Mouse (Mus musculus): ENCODE measurements around the gene Rgcc. TPM values are rescaled to one million over a fixed set of nuclear protein-coding genes. Genes with fewer than 3 reads are reported as not detected.

Rgcc gene
- 0.60 TPM in 1 of 2 replicates, not detected in the other for polyA plus RNA-seq (2012; ENCODE audit: insufficient read depth, insufficient read length, missing spikeins)

GRCm38 (mm10) chr14:79301466-79301875 lies at the start of gene Rgcc:
Gene Rgcc (minus strand): TSS chr14:79301645.
- Histone ChIP-seq H3K4me1 (ENCODE audit: control insufficient read depth, insufficient read depth, low read length) (peaks cover 3% of the 10 kb centered on the region), H3K27ac (ENCODE audit: insufficient read depth, low read depth, low read length) (no peak within 1 kb of the TSS), H3K4me3 (ENCODE audit: insufficient read depth, low read length) (peak within 1 kb of the TSS; percentile 57)
- no peak for TF ChIP-seq CTCF (IDR thresholded peaks at IDR 0.05; ENCODE audit: low read depth, low read length)
- TF ChIP-seq POLR2A (IDR thresholded peaks at IDR 0.05; ENCODE audit: borderline replicate concordance, low read depth, low read length), result no peak

- no peak overlapping the region for H3K27ac ChIP-seq (ENCODE audit: insufficient read depth, low read depth, low read length)
- no peak overlapping the region for H3K4me3 ChIP-seq (ENCODE audit: insufficient read depth, low read length)
- H3K4me1 ChIP-seq (ENCODE audit: control insufficient read depth, insufficient read depth, low read length), result no peaks in the 10 kb centered on the region
- TF ChIP-seq POLR2A (IDR thresholded peaks at IDR 0.05; ENCODE audit: borderline replicate concordance, low read depth, low read length) (no peak), CTCF (IDR thresholded peaks at IDR 0.05; ENCODE audit: low read depth, low read length) (no peak)
These were observed 44.9 kb upstream of the Rgcc start for GRCm38 (mm10) chr14:79346384-79346783.

- TF ChIP-seq POLR2A (IDR thresholded peaks at IDR 0.05; ENCODE audit: borderline replicate concordance, low read depth, low read length), result no peak
- no peak for TF ChIP-seq CTCF (IDR thresholded peaks at IDR 0.05; ENCODE audit: low read depth, low read length)
- no peak overlapping the region for H3K4me3 ChIP-seq (ENCODE audit: insufficient read depth, low read length)
These were observed 34.2 kb upstream of the Rgcc start for GRCm38 (mm10) chr14:79335613-79336012.

GRCm38 (mm10) chr14:79331936-79332335 lies 30.5 kb upstream of the Rgcc start:
- TF ChIP-seq CTCF (IDR thresholded peaks at IDR 0.05; ENCODE audit: low read depth, low read length) (no peak), POLR2A (IDR thresholded peaks at IDR 0.05; ENCODE audit: borderline replicate concordance, low read depth, low read length) (no peak)
- peaks cover 6% of the 10 kb centered on the region for H3K4me1 ChIP-seq (ENCODE audit: control insufficient read depth, insufficient read depth, low read length)
- H3K27ac ChIP-seq (ENCODE audit: insufficient read depth, low read depth, low read length), result no peak overlapping the region
- no peak overlapping the region for H3K4me3 ChIP-seq (ENCODE audit: insufficient read depth, low read length)

More at GRCm38 (mm10) chr14:79335613-79336012, 34.2 kb upstream of the Rgcc start:
- H3K4me1 ChIP-seq (ENCODE audit: control insufficient read depth, insufficient read depth, low read length), result peaks cover 6% of the 10 kb centered on the region
- no peak overlapping the region for H3K27ac ChIP-seq (ENCODE audit: insufficient read depth, low read depth, low read length)

- TF ChIP-seq POLR2A (IDR thresholded peaks at IDR 0.05; ENCODE audit: borderline replicate concordance, low read depth, low read length) (no peak), CTCF (IDR thresholded peaks at IDR 0.05; ENCODE audit: low read depth, low read length) (no peak)
- Histone ChIP-seq H3K27ac (ENCODE audit: insufficient read depth, low read depth, low read length) (no peak overlapping the region), H3K4me3 (ENCODE audit: insufficient read depth, low read length) (peak overlapping the region; percentile 46), H3K4me1 (ENCODE audit: control insufficient read depth, insufficient read depth, low read length) (peaks cover 6% of the 10 kb centered on the region)
These were observed 29.6 kb upstream of the Rgcc start for GRCm38 (mm10) chr14:79330944-79331561.

GRCm38 (mm10) chr14:79327033-79327432 lies 25.6 kb upstream of the Rgcc start:
- TF ChIP-seq CTCF (IDR thresholded peaks at IDR 0.05; ENCODE audit: low read depth, low read length), result 0 out of 2 replicates have a peak, but pooled peaks have one; percentile 44
- no peak for TF ChIP-seq POLR2A (IDR thresholded peaks at IDR 0.05; ENCODE audit: borderline replicate concordance, low read depth, low read length)
- no peak overlapping the region for H3K4me3 ChIP-seq (ENCODE audit: insufficient read depth, low read length)
- no peak overlapping the region for H3K27ac ChIP-seq (ENCODE audit: insufficient read depth, low read depth, low read length)
- H3K4me1 ChIP-seq (ENCODE audit: control insufficient read depth, insufficient read depth, low read length), result peaks cover 6% of the 10 kb centered on the region

GRCm38 (mm10) chr14:79324112-79324840 lies 22.8 kb upstream of the Rgcc start:
- no peak for TF ChIP-seq CTCF (IDR thresholded peaks at IDR 0.05; ENCODE audit: low read depth, low read length)
- no peak for TF ChIP-seq POLR2A (IDR thresholded peaks at IDR 0.05; ENCODE audit: borderline replicate concordance, low read depth, low read length)
- no peaks in the 10 kb centered on the region for H3K4me1 ChIP-seq (ENCODE audit: control insufficient read depth, insufficient read depth, low read length)
- no peak overlapping the region for H3K4me3 ChIP-seq (ENCODE audit: insufficient read depth, low read length)
- no peak overlapping the region for H3K27ac ChIP-seq (ENCODE audit: insufficient read depth, low read depth, low read length)

GRCm38 (mm10) chr14:79321881-79322280 lies 20.4 kb upstream of the Rgcc start:
- no peak overlapping the region for H3K4me3 ChIP-seq (ENCODE audit: insufficient read depth, low read length)
- no peak overlapping the region for H3K27ac ChIP-seq (ENCODE audit: insufficient read depth, low read depth, low read length)
- no peaks in the 10 kb centered on the region for H3K4me1 ChIP-seq (ENCODE audit: control insufficient read depth, insufficient read depth, low read length)
- TF ChIP-seq POLR2A (IDR thresholded peaks at IDR 0.05; ENCODE audit: borderline replicate concordance, low read depth, low read length) (no peak), CTCF (IDR thresholded peaks at IDR 0.05; ENCODE audit: low read depth, low read length) (no peak)

GRCm38 (mm10) chr14:79321152-79321551 lies 19.7 kb upstream of the Rgcc start:
- H3K4me3 ChIP-seq (ENCODE audit: insufficient read depth, low read length), result no peak overlapping the region
- no peak for TF ChIP-seq POLR2A (IDR thresholded peaks at IDR 0.05; ENCODE audit: borderline replicate concordance, low read depth, low read length)
- no peak for TF ChIP-seq CTCF (IDR thresholded peaks at IDR 0.05; ENCODE audit: low read depth, low read length)
- no peak overlapping the region for H3K27ac ChIP-seq (ENCODE audit: insufficient read depth, low read depth, low read length)
- no peaks in the 10 kb centered on the region for H3K4me1 ChIP-seq (ENCODE audit: control insufficient read depth, insufficient read depth, low read length)

- H3K4me3 ChIP-seq (ENCODE audit: insufficient read depth, low read length), result no peak overlapping the region
- no peaks in the 10 kb centered on the region for H3K4me1 ChIP-seq (ENCODE audit: control insufficient read depth, insufficient read depth, low read length)
- TF ChIP-seq CTCF (IDR thresholded peaks at IDR 0.05; ENCODE audit: low read depth, low read length) (no peak), POLR2A (IDR thresholded peaks at IDR 0.05; ENCODE audit: borderline replicate concordance, low read depth, low read length) (no peak)
- H3K27ac ChIP-seq (ENCODE audit: insufficient read depth, low read depth, low read length), result no peak overlapping the region
These were observed 16.2 kb upstream of the Rgcc start for GRCm38 (mm10) chr14:79317602-79318001.

All from bone marrow macrophage, adult 2 months (primary cell).